Mouse (Mus musculus): ENCODE data around the gene Camta1.

DNA sequence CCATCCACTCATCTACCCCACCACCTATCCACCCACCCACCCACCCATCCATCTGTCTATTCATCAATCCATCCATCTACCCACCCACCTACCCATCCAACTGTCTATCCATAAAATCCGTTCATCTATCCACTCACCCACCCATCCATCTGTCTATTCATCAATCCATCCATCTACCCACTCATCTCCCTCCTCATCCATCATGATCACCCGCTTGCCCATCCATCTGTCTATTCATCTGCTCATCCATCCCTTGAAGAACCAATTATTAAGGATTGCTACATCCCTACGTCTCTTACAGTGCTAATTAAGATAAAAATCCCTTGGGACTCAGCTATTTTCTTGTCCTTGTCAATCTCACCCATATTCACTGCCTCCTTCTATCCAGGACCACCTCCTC is 742.8 kb downstream of the Camta1 start:
- no peak for TF ChIP-seq GATA1 (IDR thresholded peaks at IDR 0.05; ENCODE audit: low read length)
- TF ChIP-seq TAL1 (IDR thresholded peaks at IDR 0.05; ENCODE audit: low read length) = no peak
